Mouse (Mus musculus) thymus, adult 2 months (tissue): ENCODE results near the gene Agbl5.

ENCODE experiments used
- CTCF ChIP-seq: fragments of 200-500 bp; IDR thresholded peaks from 2 replicates; pipeline ENCODE4 v1.5.1; 2012; ENCODE audit warnings: mild to moderate bottlenecking, control low read depth, low read length, moderate library complexity, borderline replicate concordance; ENCODE audit not compliant: control insufficient read depth, poor library complexity, insufficient read depth; ENCODE audit errors: extremely low read depth
- POLR2A ChIP-seq: fragments of 200-500 bp; IDR thresholded peaks from 2 replicates; pipeline ENCODE4 v1.6.1; 2012; ENCODE audit warnings: mild to moderate bottlenecking, low read length, control low read depth, moderate library complexity; ENCODE audit not compliant: control insufficient read depth, poor library complexity, insufficient read depth; ENCODE audit errors: extremely low read depth

DNA sequence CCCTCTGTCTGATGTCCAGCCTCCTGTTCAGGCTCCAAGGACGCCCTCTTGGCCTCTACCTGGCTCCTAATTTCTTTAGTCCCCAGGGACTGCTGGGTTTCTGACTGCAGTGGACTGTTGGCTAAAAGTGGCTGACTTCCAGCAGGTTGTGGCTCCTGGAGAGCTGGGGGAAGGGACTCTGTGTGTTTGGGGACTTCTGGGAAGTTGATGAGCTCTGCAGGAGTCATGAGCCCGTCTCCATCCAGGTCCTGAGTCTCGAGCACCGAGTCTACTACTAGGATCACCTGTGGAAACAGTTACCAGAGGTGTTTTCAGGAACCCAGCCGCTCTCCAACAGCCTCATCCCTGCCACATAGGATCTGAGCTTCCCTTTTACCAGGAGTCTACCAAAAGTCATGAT lies 45.2 kb downstream of the Agbl5 start:
- TF ChIP-seq CTCF: no peak
- TF ChIP-seq POLR2A: no peak
